Mouse (Mus musculus) frontal cortex, postnatal 10 days (tissue): Measurements from ENCODE around the gene Rgs6.

Experiments
- DNase-seq, 2 experiments: peaks; one replicate each; pipeline ENCODE4 v3.0.0; 2022; ENCODE audit warnings: low spot score in 2 of 2, mixed read lengths in 1 of 2

Gene Rgs6

GRCm38 (mm10) chr12:82757367-82757766, 169.3 kb downstream of the Rgs6 start:
- no peak for DNase-seq

DNA sequence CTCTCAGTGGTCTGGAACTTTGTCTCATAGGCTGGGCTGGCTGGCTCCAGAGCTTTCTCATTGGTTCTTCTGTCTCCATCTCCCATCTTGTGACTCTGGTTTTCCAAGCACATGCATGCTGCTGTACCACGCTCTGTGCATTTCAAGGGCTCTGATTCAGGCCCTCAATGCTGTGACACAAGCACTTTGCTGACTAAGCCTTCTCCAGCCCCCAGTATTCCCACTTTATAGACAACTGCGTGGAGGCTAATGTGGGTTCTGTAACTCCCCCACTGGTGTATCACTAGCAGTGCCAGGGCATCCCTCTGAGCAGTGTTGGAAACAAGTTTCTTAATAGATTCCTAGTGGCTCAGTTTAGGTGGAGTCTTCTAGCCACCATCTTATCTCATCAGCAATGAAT, 174.0 kb downstream of the Rgs6 start:
- DNase-seq: no peak

- no peak for DNase-seq
Observed at GRCm38 (mm10) chr12:82768726-82769125, 180.6 kb downstream of the Rgs6 start.

GRCm38 (mm10) chr12:82772215-82772614, 184.1 kb downstream of the Rgs6 start:
- no peak for DNase-seq

DNA sequence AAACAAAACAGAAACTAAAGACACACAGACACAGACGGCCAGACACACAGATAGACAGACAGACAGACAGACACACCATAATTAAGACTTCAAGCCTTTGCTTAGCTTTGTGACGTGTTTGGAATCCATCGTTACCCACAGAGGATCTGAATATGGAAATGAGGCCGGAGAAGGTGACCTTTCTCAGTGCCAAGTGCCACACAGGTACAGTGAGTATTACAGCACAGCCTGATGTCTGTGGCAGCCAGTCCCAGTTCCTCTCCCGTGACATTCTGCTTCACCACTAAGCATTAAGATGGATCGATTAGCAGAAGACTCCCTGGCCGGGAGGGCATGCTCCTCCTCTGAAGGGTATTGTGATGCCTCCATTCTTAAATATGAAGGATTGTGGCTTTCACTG, 186.5 kb downstream of the Rgs6 start:
- DNase-seq: no peak

DNA sequence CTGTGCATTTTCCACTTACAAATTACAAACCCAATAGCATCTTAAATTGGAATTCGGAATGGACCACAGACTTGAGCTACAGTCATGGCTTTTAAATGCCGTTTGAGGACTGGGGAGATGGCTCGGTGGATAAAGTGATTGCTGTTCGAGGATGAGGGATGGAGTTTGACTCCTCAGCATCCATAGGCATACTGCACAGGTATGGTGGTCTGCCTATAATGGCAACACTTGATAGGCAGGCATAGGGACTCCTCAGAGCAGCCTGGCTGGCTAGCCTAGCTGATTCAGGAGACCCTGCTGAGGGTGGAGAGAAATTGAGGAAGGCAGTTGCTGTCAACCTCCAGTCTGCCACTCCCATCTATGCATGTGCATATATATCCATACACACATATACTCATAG, 188.6 kb downstream of the Rgs6 start:
- DNase-seq: no peak

- DNase-seq: no peak
Observed at GRCm38 (mm10) chr12:82780936-82781335, 192.8 kb downstream of the Rgs6 start.

GRCm38 (mm10) chr12:82781414-82781813, 193.3 kb downstream of the Rgs6 start:
- no peak for DNase-seq

DNA sequence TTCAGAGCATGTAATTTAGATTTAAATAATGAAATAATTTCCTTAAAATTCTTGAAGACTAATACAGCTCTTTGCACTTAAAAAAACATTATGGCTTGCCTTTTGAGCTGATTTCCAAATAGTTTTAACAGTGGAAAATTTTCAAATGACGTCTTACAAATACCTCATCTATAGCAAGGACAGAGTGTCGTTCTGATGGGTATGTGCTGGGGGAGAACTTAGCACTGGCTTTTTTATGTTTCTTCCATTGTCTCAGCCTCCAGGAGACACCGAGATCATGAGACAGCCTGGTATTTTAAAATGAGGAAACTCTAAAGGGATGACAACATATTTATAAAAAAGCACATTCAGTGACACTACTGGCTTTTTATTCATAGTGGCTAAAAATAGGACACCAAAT, 204.0 kb downstream of the Rgs6 start:
- DNase-seq: no peak

DNA sequence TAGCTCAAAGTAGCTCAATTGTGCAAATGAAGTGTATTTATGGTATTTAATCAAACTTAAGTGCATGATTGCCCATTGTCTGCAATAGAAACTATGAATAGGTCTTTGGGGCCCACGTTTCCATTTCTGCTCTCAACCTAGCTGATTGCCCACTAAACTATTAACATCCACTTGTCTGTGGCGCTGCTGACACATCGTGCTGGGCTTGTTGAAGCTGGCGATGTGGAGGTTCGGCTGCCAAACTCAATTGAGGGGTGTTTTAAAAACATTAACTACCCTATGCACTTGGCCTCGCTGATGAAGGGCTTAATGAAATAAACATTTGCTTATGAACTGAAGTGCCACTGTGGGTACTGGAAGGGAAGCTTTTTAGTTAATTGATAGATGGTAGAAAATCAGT, 211.8 kb downstream of the Rgs6 start:
- DNase-seq: no peak

- no peak for DNase-seq
Observed at GRCm38 (mm10) chr12:82801736-82802135, 213.6 kb downstream of the Rgs6 start.

DNA sequence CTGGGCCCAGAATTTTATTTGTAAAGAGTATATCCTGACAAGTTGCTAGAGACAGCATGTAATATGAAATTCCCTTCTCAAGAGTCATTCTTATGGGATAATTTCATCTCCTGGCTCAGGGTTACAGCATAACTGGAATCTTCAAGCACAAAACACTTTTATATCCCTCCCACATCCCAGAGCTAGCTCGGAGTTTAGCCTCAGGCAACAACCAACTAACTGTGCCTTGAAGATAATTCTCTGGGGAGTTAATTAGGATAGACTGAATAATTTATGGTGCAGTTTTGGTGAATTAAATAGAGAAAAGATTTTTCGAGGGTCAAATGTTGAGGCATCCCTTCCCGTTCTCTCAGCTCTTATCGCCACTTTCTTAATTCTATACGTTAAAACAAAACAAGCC, 214.6 kb downstream of the Rgs6 start:
- DNase-seq: no peak

- DNase-seq: no peak
Observed at GRCm38 (mm10) chr12:82805167-82805566, 217.1 kb downstream of the Rgs6 start.

- no peak for DNase-seq
Observed at GRCm38 (mm10) chr12:82810631-82811030, 222.5 kb downstream of the Rgs6 start.

DNA sequence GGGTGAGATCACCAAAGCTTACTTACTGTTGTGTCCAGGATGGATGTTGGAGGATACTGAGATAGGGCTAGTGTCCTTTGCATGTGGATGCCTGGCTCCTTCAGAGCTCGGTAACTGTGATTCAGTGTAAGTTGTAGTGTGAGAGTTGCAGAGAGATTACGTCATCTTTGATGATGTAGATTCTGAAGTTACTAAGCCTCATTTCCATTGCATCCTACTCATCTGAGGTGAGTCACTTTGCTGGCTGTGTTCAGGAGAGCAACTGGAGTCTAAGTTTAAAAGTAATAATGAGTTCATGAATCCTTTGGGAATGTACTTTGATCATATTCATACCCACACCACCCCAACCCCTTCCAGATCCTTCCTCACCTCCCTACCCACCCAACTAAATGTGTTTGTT, 227.9 kb downstream of the Rgs6 start:
- DNase-seq: no peak

DNA sequence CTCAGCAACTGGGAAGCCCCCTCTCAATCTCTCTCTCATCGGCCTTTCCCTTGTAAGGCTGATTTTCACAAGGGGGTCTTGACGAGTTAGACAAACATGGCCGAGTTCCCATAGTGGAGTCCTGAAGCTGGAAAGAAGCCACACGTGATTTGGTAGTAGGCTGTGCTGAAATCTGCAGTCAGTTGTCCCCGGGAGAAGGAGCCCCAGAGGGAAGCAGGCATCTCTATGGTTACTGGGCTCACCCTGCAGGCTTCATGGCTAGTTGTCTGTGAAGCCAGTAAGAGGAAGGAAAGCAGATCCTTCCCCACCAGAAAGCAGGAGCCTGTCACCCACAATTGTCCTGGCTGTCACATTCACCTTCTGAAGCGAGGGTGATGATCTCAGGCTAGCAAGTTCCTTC, 231.2 kb downstream of the Rgs6 start:
- DNase-seq: no peak

DNA sequence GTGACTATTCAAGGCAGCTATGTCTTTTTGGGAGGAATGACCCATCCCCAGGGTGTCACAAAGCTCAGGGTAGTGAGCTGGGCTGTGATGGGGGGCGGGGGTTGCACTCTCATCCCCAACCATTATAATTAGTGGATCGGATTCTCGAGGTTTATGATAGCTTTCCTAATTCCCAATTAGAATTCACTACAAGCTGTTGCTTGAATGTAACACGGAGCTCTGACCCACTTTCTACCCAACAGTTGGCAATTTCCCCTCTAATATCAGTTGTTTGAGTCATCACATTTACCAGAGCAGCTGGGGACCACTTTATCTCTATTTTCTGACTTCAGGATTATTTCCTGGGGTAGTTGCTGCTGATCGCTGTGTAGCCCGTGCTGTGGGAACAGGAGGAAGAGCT, 231.9 kb downstream of the Rgs6 start:
- no peak for DNase-seq

- no peak for DNase-seq
Observed at GRCm38 (mm10) chr12:82822821-82823620, 234.9 kb downstream of the Rgs6 start.

GRCm38 (mm10) chr12:82830333-82830732, 242.2 kb downstream of the Rgs6 start:
- no peak for DNase-seq

DNA sequence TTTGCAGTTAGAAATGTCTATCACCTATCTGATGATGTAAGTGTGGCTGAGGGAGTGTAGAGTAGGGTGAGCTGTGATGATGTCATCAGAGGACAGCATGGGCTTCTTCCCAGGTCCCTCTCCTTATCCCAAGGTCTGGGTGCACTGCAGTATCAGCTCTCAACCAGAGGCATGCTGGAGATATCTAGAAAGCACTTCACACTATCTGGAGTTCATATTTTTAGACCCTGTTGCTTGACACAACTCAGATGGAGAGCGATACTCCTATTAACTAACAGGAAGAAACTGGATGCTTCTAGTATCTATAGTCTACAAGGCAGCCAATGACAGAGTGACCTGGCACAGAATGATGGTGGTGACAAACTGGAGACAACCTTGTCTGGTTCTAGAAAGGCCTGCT, 250.5 kb downstream of the Rgs6 start:
- no peak for DNase-seq

DNA sequence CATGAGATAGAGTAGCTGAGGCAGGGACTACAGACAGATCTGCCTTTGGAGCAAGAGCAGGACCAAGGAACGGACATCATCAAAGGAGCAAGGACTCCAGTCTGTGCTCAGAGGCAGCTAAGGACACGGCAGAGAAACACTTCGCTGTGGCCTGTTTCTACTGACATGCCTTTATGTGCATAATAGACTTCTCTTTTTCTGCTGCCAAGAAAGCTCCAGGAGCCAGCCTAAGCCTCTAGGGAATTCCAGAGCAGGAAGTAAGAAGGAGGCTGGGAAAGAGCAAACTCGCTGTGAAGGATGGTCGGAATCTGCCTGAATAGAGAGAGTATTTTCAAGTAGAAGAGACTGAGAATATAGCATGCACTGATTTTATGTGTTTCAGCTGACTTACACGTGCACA, 253.5 kb downstream of the Rgs6 start:
- DNase-seq: peak; percentile 20 to 31

DNA sequence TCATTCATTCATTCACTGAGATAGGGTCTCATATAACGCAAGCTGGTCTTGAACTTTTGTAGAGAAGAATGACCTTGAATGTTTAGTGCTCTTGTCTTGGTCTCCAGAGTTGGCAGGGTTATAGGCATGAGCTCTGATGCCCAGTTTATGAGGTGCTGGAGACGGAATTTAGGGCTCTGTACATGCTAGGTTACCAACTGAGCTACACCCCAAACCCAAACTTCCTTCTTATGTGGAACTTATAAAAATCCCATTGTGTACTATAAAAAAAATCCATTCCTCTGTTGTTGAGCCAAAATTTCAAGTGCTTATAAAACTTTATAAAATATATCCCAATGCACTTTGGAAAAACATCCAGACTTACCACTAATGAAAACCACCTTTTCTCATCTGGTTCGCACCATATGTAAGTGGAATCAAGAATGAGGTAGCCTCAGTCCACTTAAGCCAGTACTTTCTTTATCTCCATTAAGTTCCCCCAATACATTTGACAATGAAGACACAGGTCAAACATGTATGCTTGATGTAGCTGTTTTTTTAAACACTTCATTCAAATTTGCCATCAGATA, 260.3 kb downstream of the Rgs6 start:
- DNase-seq: no peak

DNA sequence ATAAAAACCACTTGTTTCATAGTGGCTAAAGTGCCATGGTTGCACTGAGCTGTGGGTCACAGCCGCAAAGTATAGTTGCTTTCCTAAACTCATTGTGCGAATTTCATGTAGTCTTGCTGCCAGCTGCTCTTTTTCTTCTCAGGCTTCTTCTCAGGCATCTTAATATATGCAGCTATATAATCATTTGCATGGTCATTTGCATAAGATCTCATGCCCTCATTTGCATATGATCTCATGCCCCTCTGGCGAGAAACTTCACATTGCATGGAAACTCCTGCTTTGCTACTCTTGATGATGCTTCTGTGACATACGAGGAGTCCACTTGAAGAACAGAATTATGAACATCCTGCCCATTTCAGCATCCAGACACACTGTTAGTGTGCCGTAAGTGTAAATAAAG, 266.8 kb downstream of the Rgs6 start:
- no peak for DNase-seq
